In the genomic region with DNA sequence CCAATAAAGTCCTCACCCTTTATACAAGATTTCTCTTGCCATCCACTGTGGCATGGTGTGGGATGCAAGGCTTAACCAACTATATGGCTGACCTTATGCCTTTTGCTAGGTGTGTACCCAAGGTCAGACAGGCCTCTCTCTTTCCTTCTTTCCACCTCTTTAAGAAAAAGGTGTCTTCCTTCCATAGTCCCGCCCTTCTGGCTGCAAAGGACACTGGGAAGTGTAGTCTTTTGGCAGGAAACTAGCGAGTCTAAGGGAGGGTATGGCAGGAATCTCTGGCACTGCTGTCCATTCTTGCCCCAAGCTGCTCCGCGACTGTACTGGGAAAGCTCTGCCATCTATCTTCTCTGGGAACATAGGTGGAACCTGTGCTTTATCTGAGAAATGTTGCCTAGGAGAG, we compare ENCODE assay signal across 9 mouse cellular contexts. TPM values are rescaled to one million over a fixed set of nuclear protein-coding genes. Genes with fewer than 3 reads are reported as not detected.
DNase-seq lines count a peak whose midpoint lies in the region; ATAC-seq and TF ChIP-seq lines count a peak whose summit lies in the region.
"Had no signal": no experiment of that assay in that cellular context is flagged by ENCODE, and none has a peak within 500 bp of the region (broad histone marks: within the 10 kb centered on the region; RNA-seq: fewer than 3 reads in every experiment).

No protein-coding gene starts in this region.

- ATAC-seq in forebrain, embryonic 14.5 days = no peak
- no peak for ATAC-seq in forebrain, embryonic 15.5 days (replicated peaks)
- ATAC-seq in midbrain, embryonic 16.5 days = peak; percentile 42

- no peaks in the 10 kb centered on the region for H3K36me3 ChIP-seq in forebrain, embryonic 14.5 days (ENCODE audit: control insufficient read depth, insufficient read depth, low read length)
- H3K36me3 ChIP-seq in forebrain, embryonic 15.5 days = no peaks in the 10 kb centered on the region
- no peaks in the 10 kb centered on the region for H3K36me3 ChIP-seq in midbrain, embryonic 16.5 days (ENCODE audit: control insufficient read depth, insufficient read depth, low read length)
- H3K36me3 ChIP-seq in midbrain, embryonic 10.5 days = no peaks in the 10 kb centered on the region
- H3K36me3 ChIP-seq in myocyte (ENCODE audit: control insufficient read depth, insufficient read depth) = no peaks in the 10 kb centered on the region
- H3K36me3 ChIP-seq: liver, embryonic 13.5 days had no signal

- WGBS in forebrain, embryonic 14.5 days = 52% methylated on average over 4 of the region's 4 CpGs
- WGBS in forebrain, embryonic 15.5 days = 48% methylated on average over 4 of the region's 4 CpGs
- WGBS in midbrain, embryonic 16.5 days = 45% methylated on average over 4 of the region's 4 CpGs
- WGBS in midbrain, embryonic 10.5 days = 49% methylated on average over 4 of the region's 4 CpGs

- H3K4me3 ChIP-seq in forebrain, embryonic 14.5 days (ENCODE audit: low read depth, low read length) = no peak overlapping the region
- H3K4me3 ChIP-seq in forebrain, embryonic 15.5 days = no peak overlapping the region
- no peak overlapping the region for H3K4me3 ChIP-seq in midbrain, embryonic 16.5 days (ENCODE audit: low read depth, low read length)
- no peak overlapping the region for H3K4me3 ChIP-seq in midbrain, embryonic 10.5 days
- no peak overlapping the region for H3K4me3 ChIP-seq in myocyte
- H3K4me3 ChIP-seq: liver, embryonic 13.5 days had no signal

- H3ac ChIP-seq in myocyte (ENCODE audit: control insufficient read depth, insufficient read length) = no peak overlapping the region

- H3K27me3 ChIP-seq in forebrain, embryonic 14.5 days (replicated peaks; ENCODE audit: control insufficient read depth, insufficient read depth, low read length) = no peaks in the 10 kb centered on the region
- no peaks in the 10 kb centered on the region for H3K27me3 ChIP-seq in forebrain, embryonic 15.5 days
- no peaks in the 10 kb centered on the region for H3K27me3 ChIP-seq in midbrain, embryonic 16.5 days (ENCODE audit: control insufficient read depth, insufficient read depth, low read depth, low read length)
- no peaks in the 10 kb centered on the region for H3K27me3 ChIP-seq in midbrain, embryonic 10.5 days (ENCODE audit: low read depth, poor library complexity, severe bottlenecking)
- H3K27me3 ChIP-seq in myocyte (ENCODE audit: control insufficient read depth, insufficient read depth, insufficient read length) = no peaks in the 10 kb centered on the region
- H3K27me3 ChIP-seq: liver, embryonic 13.5 days had no signal

- H3K4me2 ChIP-seq in forebrain, embryonic 14.5 days (ENCODE audit: low read length) = 0 out of 2 replicates have a peak overlapping the region, but pooled peaks have one; percentile 12
- no peak overlapping the region for H3K4me2 ChIP-seq in forebrain, embryonic 15.5 days (replicated peaks)
- peak overlapping the region; percentile 37; the same call in 1 of the 2 replicates for H3K4me2 ChIP-seq in midbrain, embryonic 16.5 days (ENCODE audit: low read length)
- peak overlapping the region; percentile 40 for H3K4me2 ChIP-seq in myocyte (ENCODE audit: low read depth)
- H3K4me2 ChIP-seq: liver, embryonic 13.5 days had no signal

- DNase-seq in forebrain, embryonic 14.5 days (ENCODE audit: low spot score) = peak; percentile 24
- no peak for DNase-seq in midbrain, embryonic 10.5 days (ENCODE audit: low spot score)
- peak; percentile 6 for DNase-seq in embryo, embryonic 11 days
- DNase-seq in layer of hippocampus, postnatal 25 days (ENCODE audit: extremely low spot score in 1 of 2, low spot score in 1 of 2) = no peak
- DNase-seq in left cerebral cortex, adult 8-10 months (ENCODE audit: low spot score in 2 of 2) = no peak
- DNase-seq: liver, embryonic 13.5 days had no signal

- no peaks in the 10 kb centered on the region for H3K79me2 ChIP-seq in myocyte (ENCODE audit: control insufficient read depth, insufficient read depth)

- H3K27ac ChIP-seq in forebrain, embryonic 14.5 days (ENCODE audit: low read depth, low read length) = no peak overlapping the region
- no peak overlapping the region for H3K27ac ChIP-seq in forebrain, embryonic 15.5 days (replicated peaks)
- H3K27ac ChIP-seq in midbrain, embryonic 16.5 days (ENCODE audit: low read length) = no peak overlapping the region
- no peak overlapping the region for H3K27ac ChIP-seq in midbrain, embryonic 10.5 days (replicated peaks)
- H3K27ac ChIP-seq: liver, embryonic 13.5 days had no signal

- no peak overlapping the region for H3K9ac ChIP-seq in forebrain, embryonic 14.5 days (ENCODE audit: low read length)
- no peak overlapping the region for H3K9ac ChIP-seq in forebrain, embryonic 15.5 days (replicated peaks)
- no peak overlapping the region for H3K9ac ChIP-seq in midbrain, embryonic 16.5 days (ENCODE audit: low read depth, low read length)
- H3K9ac ChIP-seq: liver, embryonic 13.5 days had no signal

- H3K9me3 ChIP-seq in forebrain, embryonic 14.5 days (replicated peaks; ENCODE audit: control insufficient read depth, low read length) = no peaks in the 10 kb centered on the region
- no peaks in the 10 kb centered on the region for H3K9me3 ChIP-seq in forebrain, embryonic 15.5 days
- H3K9me3 ChIP-seq in midbrain, embryonic 16.5 days (replicated peaks; ENCODE audit: control insufficient read depth, low read length, poor library complexity, severe bottlenecking) = no peaks in the 10 kb centered on the region
- H3K9me3 ChIP-seq in midbrain, embryonic 10.5 days (replicated peaks) = no peaks in the 10 kb centered on the region
- H3K9me3 ChIP-seq: liver, embryonic 13.5 days had no signal

- H3K4me1 ChIP-seq in forebrain, embryonic 14.5 days (ENCODE audit: control insufficient read depth, insufficient read depth, low read length) = no peaks in the 10 kb centered on the region
- peaks cover 8% of the 10 kb centered on the region; the same call in 1 of the 2 replicates for H3K4me1 ChIP-seq in forebrain, embryonic 15.5 days
- H3K4me1 ChIP-seq in midbrain, embryonic 16.5 days (ENCODE audit: control insufficient read depth, insufficient read depth, low read length) = peaks cover 9% of the 10 kb centered on the region; the same call in 1 of the 2 replicates
- peaks cover 5% of the 10 kb centered on the region; the same call in 1 of the 2 replicates for H3K4me1 ChIP-seq in midbrain, embryonic 10.5 days
- H3K4me1 ChIP-seq: liver, embryonic 13.5 days had no signal

- TF ChIP-seq POLR2A in myocyte (IDR thresholded peaks at IDR 0.05; ENCODE audit: insufficient read length, low read depth) = no peak

TF ChIP-seq in myocyte, 11 proteins besides CTCF, POLR2A, EP300 and RAD21:
- TF ChIP-seq USF1 (IDR thresholded peaks at IDR 0.05; ENCODE audit: low read depth) = no peak
- TF ChIP-seq MYOD1 (IDR thresholded peaks at IDR 0.05; ENCODE audit: control insufficient read depth in 1 of 3, insufficient read length in 2 of 3, low read depth in 2 of 3) = no peak
- no peak for TF ChIP-seq MYOG (IDR thresholded peaks at IDR 0.05; ENCODE audit: control insufficient read depth in 1 of 3, insufficient read depth in 1 of 3, insufficient read length in 2 of 3, low read depth in 2 of 3)
- TF ChIP-seq SRF (IDR thresholded peaks at IDR 0.05; ENCODE audit: control insufficient read depth, insufficient read length, low read depth) = no peak
- no peak for TF ChIP-seq MAX (IDR thresholded peaks at IDR 0.05; ENCODE audit: low read depth)
- TF ChIP-seq POLR2AphosphoS2 (IDR thresholded peaks at IDR 0.05; ENCODE audit: insufficient read length, low read depth) = no peak
- TF ChIP-seq REST (IDR thresholded peaks at IDR 0.05; ENCODE audit: insufficient read depth, insufficient read length) = no peak
- no peak for TF ChIP-seq TCF12 (IDR thresholded peaks at IDR 0.05; ENCODE audit: insufficient read depth, poor library complexity, severe bottlenecking)
- TF ChIP-seq E2F4 (IDR thresholded peaks at IDR 0.05; ENCODE audit: insufficient read depth) = no peak
- TF ChIP-seq TCF3 (IDR thresholded peaks at IDR 0.05; ENCODE audit: insufficient read length, low read depth) = no peak
- no peak for TF ChIP-seq CEBPB (IDR thresholded peaks at IDR 0.05; ENCODE audit: insufficient read depth, poor library complexity, severe bottlenecking)

RNA-seq across cellular contexts. Expression of a gene that starts 29.3 kb away (rescaled TPM):
- 41.2 and 43.2 TPM in 2 replicates for polyA plus RNA-seq in forebrain, embryonic 14.5 days (2014; fragmentation: Nextera tagmentation; extraction: Ambion mirVana)
- 36.3 and 36.9 TPM in 2 replicates for polyA plus RNA-seq in forebrain, embryonic 15.5 days (2015; fragmentation: Nextera tagmentation; extraction: Ambion mirVana)
- 29.5 and 29.6 TPM in 2 replicates for polyA plus RNA-seq in midbrain, embryonic 16.5 days (2015; fragmentation: Nextera tagmentation; extraction: Ambion mirVana)
- polyA plus RNA-seq in midbrain, embryonic 10.5 days (2016; fragmentation: Nextera tagmentation; extraction: Ambion mirVana) = 62.9 and 64.6 TPM in 2 replicates
- polyA plus RNA-seq in myocyte (2012; fragmentation: generic; extraction: Trizol) = 44.4 TPM
- 10 to 100 TPM; 37.9 to 44.0 TPM for total RNA-seq in layer of hippocampus, postnatal 25 days (2021)
- 10 to 100 TPM; 32.2 to 45.5 (median 40.7) TPM for total RNA-seq in left cerebral cortex, adult 8-10 months (2022)

RNA-seq across cellular contexts. Expression of a gene that starts 38.0 kb away (rescaled TPM):
- polyA plus RNA-seq in forebrain, embryonic 14.5 days (2014; fragmentation: Nextera tagmentation; extraction: Ambion mirVana) = 0.77 and 1.1 TPM in 2 replicates
- 0.69 and 0.88 TPM in 2 replicates for polyA plus RNA-seq in forebrain, embryonic 15.5 days (2015; fragmentation: Nextera tagmentation; extraction: Ambion mirVana)
- 2.7 and 3.2 TPM in 2 replicates for polyA plus RNA-seq in midbrain, embryonic 16.5 days (2015; fragmentation: Nextera tagmentation; extraction: Ambion mirVana)
- polyA plus RNA-seq in midbrain, embryonic 10.5 days (2016; fragmentation: Nextera tagmentation; extraction: Ambion mirVana) = 1.5 and 1.6 TPM in 2 replicates
- not detected for polyA plus RNA-seq in myocyte (2012; fragmentation: generic; extraction: Trizol)
- 1 to 10 TPM; 1.2 to 1.7 TPM for total RNA-seq in layer of hippocampus, postnatal 25 days (2021)
- 1 to 10 TPM; 1.6 to 2.3 (median 2.0) TPM for total RNA-seq in left cerebral cortex, adult 8-10 months (2022)

Comparison
In these comparisons a context has a peak if more than half of its experiments do, and no peak if none do; other contexts are left out.
1. DNase-seq: peak in forebrain, embryonic 14.5 days (single experiment) and embryo, embryonic 11 days (single experiment); none in midbrain, embryonic 10.5 days (single experiment), layer of hippocampus, postnatal 25 days (0 of 2) and left cerebral cortex, adult 8-10 months (0 of 2).